Mouse (Mus musculus): ENCODE results near the gene Pum1.

GRCm38 (mm10) chr4:130804292-130804691, 141.2 kb downstream of the Pum1 start:
- TF ChIP-seq CTCF (IDR thresholded peaks at IDR 0.05; ENCODE audit: control insufficient read depth, insufficient read depth, insufficient replicate concordance, low read depth, low read length) (no peak), POLR2A (IDR thresholded peaks at IDR 0.05; ENCODE audit: control insufficient read depth, low read depth, low read length) (no peak)
